Mouse (Mus musculus): Measurements from ENCODE around the gene Ms4a18.

DNA sequence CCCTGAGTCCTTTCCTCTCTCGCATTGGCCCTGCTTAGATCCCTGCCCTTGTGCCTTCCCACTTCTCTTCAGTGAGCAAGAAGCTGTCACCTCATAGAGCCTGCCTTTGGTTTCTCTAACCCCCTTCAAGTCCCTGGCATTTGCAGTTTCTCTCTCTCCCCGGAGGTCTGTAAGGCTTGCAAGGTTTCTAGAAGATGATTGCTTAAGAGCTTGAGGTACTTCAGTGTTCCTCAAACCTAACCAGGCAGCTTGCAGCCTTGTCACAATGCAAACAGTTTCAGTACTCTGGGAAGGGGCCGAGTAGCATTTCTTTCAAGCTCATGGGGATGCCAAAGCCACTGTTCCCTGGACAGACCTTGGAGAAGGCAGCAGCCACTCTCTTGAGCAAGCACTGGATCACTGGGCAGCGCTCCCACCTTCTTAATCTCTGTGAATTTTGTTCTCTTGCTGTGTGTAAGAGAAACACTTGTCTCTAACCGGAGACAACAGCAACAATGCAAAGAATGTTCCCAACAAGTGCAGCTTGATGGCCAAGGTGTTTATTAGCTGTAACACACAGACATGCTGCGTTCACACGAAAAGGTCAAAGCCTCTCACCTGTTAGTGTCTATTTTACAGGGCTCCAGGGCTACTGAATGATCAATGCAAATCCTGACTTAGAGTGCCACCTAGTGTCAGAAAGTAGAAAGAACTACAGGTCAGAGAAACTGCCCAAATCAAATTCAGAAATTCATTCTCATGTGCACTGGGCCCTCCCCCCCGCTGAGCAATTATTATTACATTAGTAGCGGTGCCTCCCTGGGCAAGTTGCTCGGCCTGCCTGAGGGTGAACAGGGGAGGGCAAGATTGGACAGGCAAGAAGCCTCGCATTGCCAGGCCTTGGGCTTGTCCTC lies 58.5 kb downstream of the Ms4a18 start:
- TF ChIP-seq CTCF (IDR thresholded peaks at IDR 0.05; ENCODE audit: extremely low read depth, insufficient read length, insufficient replicate concordance, low read depth, low read length) (peak; percentile 20; the same call in 1 of the 2 replicates), POLR2A (IDR thresholded peaks at IDR 0.05; ENCODE audit: low read depth, low read length) (no peak)

Data from small intestine, adult 2 months (tissue).